Mouse (Mus musculus): Measurements from ENCODE around the gene Sctr. TPM values are rescaled to one million over a fixed set of nuclear protein-coding genes. Genes with fewer than 3 reads are reported as not detected.
A peak's percentile ranks its signal among the peaks of the same experiment; 100 is the strongest.

The Sctr gene
- 10 to 100 TPM in 1 of 2 experiments, 1 to 10 TPM in 1; 6.2 to 11.9 TPM for total RNA-seq (2021)
- long read RNA-seq, experiment 1, transcript Sctr-201 (14 exons, 2,012 nt): major isoform, 8 of 16 reads
- long read RNA-seq, experiment 1, partial matches to known transcripts: 2 of 16 reads
- long read RNA-seq, experiment 1, other reads (novel, unspliced or antisense): 6 of 16 reads
- long read RNA-seq, experiment 2, partial matches to known transcripts: 1 of 12 reads
- long read RNA-seq, experiment 2, other reads (novel, unspliced or antisense): 7 of 12 reads

- no peak for DNase-seq
Measured at GRCm38 (mm10) chr1:120006844-120007790, at the start of gene Sctr. Sctr (plus strand) TSS chr1:120006894.

GRCm38 (mm10) chr1:119957716-119958222 is 48.9 kb upstream of the Sctr start:
- no peak for DNase-seq

- DNase-seq: no peak
Measured at GRCm38 (mm10) chr1:119959464-119959863, 47.2 kb upstream of the Sctr start.

- no peak for DNase-seq
Measured at GRCm38 (mm10) chr1:119959920-119960319, 46.8 kb upstream of the Sctr start.

- DNase-seq: no peak
Measured at GRCm38 (mm10) chr1:119965804-119966514, 40.7 kb upstream of the Sctr start.

GRCm38 (mm10) chr1:119973117-119973516 is 33.6 kb upstream of the Sctr start:
- DNase-seq: no peak

GRCm38 (mm10) chr1:119975141-119975540 is 31.6 kb upstream of the Sctr start:
- DNase-seq: no peak

- no peak for DNase-seq
Measured at GRCm38 (mm10) chr1:119986555-119986954, 20.1 kb upstream of the Sctr start.

GRCm38 (mm10) chr1:119996798-119997581 is 9.7 kb upstream of the Sctr start, which contains the start of gene Cfap221:
Cfap221 (minus strand) TSS chr1:119997234.
- peak; percentile 71 to 80 for DNase-seq

GRCm38 (mm10) chr1:119997644-119998043 is 9.1 kb upstream of the Sctr start:
- peak; percentile 21 to 47 for DNase-seq

- DNase-seq: no peak
Measured at GRCm38 (mm10) chr1:120007851-120008588, 1.3 kb downstream of the Sctr start.

- no peak for DNase-seq
Measured at GRCm38 (mm10) chr1:120012638-120013037, 5.9 kb downstream of the Sctr start.

GRCm38 (mm10) chr1:120013111-120013510 is 6.4 kb downstream of the Sctr start:
- DNase-seq: peak; percentile 80 to 88

GRCm38 (mm10) chr1:120016240-120016639 is 9.5 kb downstream of the Sctr start:
- no peak for DNase-seq

GRCm38 (mm10) chr1:120018900-120019299 is 12.2 kb downstream of the Sctr start:
- DNase-seq: no peak

GRCm38 (mm10) chr1:120019428-120019827 is 12.7 kb downstream of the Sctr start:
- no peak for DNase-seq

GRCm38 (mm10) chr1:120020322-120020897 is 13.7 kb downstream of the Sctr start:
- no peak for DNase-seq

- DNase-seq: no peak
Measured at GRCm38 (mm10) chr1:120021951-120022350, 15.3 kb downstream of the Sctr start.

GRCm38 (mm10) chr1:120024331-120025049 is 17.8 kb downstream of the Sctr start:
- DNase-seq: no peak

GRCm38 (mm10) chr1:120025050-120025439 is 18.4 kb downstream of the Sctr start:
- no peak for DNase-seq

Data from adrenal gland, postnatal 36 days (tissue).